In the genomic region with DNA sequence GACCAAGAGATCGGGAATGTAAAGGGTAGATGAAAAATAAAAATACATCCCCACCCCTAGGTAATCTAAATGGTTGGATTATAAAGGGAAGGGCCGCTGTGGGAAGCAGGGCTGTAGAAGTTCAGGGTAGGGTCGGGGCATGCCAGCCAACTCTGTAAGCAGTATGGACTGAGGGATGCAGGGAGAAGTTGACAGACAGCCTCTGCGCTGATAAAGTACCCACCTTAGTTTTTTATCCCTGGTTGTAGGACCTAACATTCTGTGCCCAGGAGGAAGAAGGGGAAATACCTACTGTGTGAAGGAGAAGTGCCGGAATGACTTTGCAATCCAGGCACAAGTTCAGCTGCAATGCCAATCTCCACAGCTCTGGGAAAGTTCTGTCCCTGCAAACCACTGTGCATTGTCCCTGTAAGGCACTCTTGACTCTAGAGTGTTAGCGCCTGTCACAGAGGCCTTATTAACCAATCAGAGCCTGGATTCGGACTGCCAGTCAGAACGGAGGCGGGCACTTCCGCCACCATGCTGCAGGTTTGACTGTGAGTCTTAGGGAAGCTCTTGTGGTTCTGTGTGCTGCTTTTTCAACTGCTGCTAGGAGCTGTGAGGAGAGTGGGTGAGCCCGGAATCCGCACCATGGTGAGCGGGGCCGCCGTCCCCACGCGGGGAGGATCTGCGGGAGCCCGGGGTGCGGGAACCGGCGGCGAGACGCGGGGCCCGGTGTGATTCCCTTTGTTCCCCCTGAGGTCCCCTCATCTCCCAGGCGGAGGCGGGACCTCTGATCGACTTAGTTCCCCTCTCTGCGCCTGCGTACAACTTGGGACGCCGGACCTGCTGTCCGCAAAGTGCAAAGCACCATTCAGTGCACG, we compare ENCODE assay signal across 8 mouse cellular contexts. TPM values are rescaled to one million over a fixed set of nuclear protein-coding genes. Genes with fewer than 3 reads are reported as not detected.
DNase-seq lines count a peak whose midpoint lies in the region; ATAC-seq lines count a peak whose summit lies in the region.

Gene Zfp873 (plus strand): TSS at position 527 of the 863 bp plus-strand sequence.

- peaks cover 15% of the 10 kb centered on the region for H3K36me3 ChIP-seq in hindbrain, embryonic 15.5 days

- H3K27me3 ChIP-seq in hindbrain, embryonic 15.5 days, result no peaks in the 10 kb centered on the region

- H3K4me2 ChIP-seq in hindbrain, embryonic 15.5 days, result peak within 1 kb of the TSS; percentile 58

- ATAC-seq in hindbrain, embryonic 15.5 days (ENCODE audit: low FRiP score, low read depth), result peak; percentile 100

- peak within 1 kb of the TSS; percentile 97 for H3K27ac ChIP-seq in hindbrain, embryonic 15.5 days (replicated peaks)

- H3K9ac ChIP-seq in hindbrain, embryonic 15.5 days, result peak within 1 kb of the TSS; percentile 75

- H3K9me3 ChIP-seq in hindbrain, embryonic 15.5 days, result peaks cover 36% of the 10 kb centered on the region

- peaks cover 8% of the 10 kb centered on the region for H3K4me1 ChIP-seq in hindbrain, embryonic 15.5 days (replicated peaks)

- DNase-seq in R1 (ENCODE audit: low read depth, low spot score), result peak; percentile 98
- DNase-seq in cerebellum, postnatal 14 days, result peak; percentile 94 to 95
- DNase-seq in frontal cortex, postnatal 36 days (ENCODE audit: low spot score in 2 of 2), result peak; percentile 94
- DNase-seq in left cerebral cortex, adult 11 months (ENCODE audit: low spot score), result peak; percentile 92
- DNase-seq in lung, postnatal 4 days, result peak; percentile 94
- peak; percentile 89 for DNase-seq in retina, postnatal 7 days (ENCODE audit: low read depth, low spot score)
- peak; percentile 87 for DNase-seq in urinary bladder, adult 2 months (ENCODE audit: low spot score)

- WGBS in hindbrain, embryonic 15.5 days, result 10% methylated on average over 35 of the region's 35 CpGs

- H3K4me3 ChIP-seq in hindbrain, embryonic 15.5 days, result peak within 1 kb of the TSS; percentile 73

RNA-seq across cellular contexts. Expression of gene Zfp873, which starts in this region (rescaled TPM):
- polyA plus RNA-seq in hindbrain, embryonic 15.5 days (2015; fragmentation: Nextera tagmentation; extraction: Ambion mirVana), result 13.9 and 14.0 TPM in 2 replicates
- polyA plus RNA-seq in urinary bladder, adult 2 months (2012; rRNA removed), result 6.1 and 6.9 TPM in 2 replicates

Comparison
In these comparisons a context has a peak if more than half of its experiments do, and no peak if none do; other contexts are left out.
1. Peak in every context shown above with its lines: DNase-seq, ATAC-seq, H3K4me3 ChIP-seq and H3K27ac ChIP-seq.